Mouse (Mus musculus) retina, postnatal 7 days (tissue): ENCODE measurements at regions not wholly inside any gene's neighbourhood (a gene's known extent, or its start where the extent isn't known, plus 50 kb on each side); places are given as distances from the start of the nearest gene placed in this dataset.

Experiments used
- DNase-seq: peaks from one replicate; pipeline ENCODE4 v3.0.0-alpha.2; 2012; ENCODE audit warnings: low read depth, low spot score

- DNase-seq, result no peak
These were observed 436.4 kb downstream of the Tns3 start for GRCm38 (mm10) chr11:8227772-8228425.

GRCm38 (mm10) chr11:8224366-8224765 lies 440.0 kb downstream of the Tns3 start:
- no peak for DNase-seq

- DNase-seq, result no peak
These were observed 443.7 kb downstream of the Tns3 start for GRCm38 (mm10) chr11:8220618-8221017.

DNA sequence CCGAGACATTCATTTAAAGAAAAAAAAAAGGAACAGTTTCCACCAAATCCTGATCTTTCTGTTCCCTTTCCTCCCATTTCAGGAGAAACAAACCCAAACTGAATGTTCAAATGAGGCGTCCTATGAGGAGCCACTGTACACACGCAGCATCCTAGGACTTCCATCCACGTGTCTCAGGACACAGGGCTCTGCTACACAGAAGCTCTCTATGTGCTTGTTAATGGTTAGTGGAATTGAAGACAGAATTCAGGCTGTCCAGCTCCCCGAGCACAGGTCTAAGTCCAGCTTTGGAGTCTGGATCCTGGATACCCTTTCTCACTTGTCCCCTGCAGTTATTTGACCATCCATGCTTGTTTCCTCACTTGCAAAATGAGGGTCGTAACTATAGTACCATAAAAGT lies 444.4 kb downstream of the Tns3 start:
- no peak for DNase-seq

DNA sequence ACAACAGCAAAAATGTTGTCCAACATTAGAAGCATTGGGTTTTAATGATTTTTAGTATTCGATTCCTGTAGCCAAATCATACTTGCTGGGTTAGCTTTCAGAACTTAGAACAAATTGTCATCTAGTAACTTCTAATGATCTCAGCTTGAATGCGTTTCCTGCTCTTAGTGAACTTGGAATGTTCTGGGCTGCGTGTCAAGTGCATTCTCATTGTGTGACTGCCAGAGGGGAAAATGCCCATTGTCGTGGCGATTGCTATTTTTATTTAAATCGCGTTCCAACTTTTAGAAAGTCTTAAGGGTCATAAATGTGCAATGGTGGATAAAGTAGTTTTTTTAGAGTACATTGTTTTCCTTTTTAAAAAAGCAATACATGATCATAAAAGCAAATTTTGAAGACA lies 448.7 kb downstream of the Tns3 start:
- no peak for DNase-seq

DNA sequence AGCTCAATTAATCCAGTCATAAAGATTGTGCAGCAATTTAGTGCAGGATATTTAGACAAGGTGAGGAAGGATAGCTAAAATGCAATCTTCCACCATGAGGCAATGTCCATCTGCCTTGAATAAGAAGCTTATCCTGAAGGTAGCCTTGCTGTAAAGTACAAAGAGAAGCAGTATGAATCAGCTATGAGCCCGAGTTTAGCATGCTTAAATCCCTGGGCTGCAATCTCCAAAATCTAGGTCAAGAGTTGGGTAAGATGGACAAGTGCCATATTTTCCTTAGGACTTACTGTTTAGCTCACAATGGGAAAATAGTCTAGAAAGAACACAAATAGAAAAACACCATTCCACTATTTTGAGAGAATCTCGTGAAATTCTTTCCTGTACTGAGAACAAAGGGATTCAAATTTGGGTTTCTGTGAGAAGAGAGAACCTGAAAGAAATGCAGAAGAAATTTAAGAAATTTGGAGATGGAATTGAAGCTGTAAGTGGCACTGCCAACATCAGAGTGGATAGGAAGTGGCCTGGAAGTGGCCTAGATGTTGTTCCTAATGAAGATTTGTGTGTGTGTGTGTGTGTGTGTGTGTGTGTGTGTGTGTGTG lies 449.9 kb downstream of the Tns3 start:
- no peak for DNase-seq

- no peak for DNase-seq
These were observed 451.2 kb downstream of the Tns3 start for GRCm38 (mm10) chr11:8213130-8213529.

- DNase-seq, result no peak
These were observed 451.6 kb downstream of the Tns3 start for GRCm38 (mm10) chr11:8212714-8213113.

- no peak for DNase-seq
These were observed 455.3 kb downstream of the Tns3 start for GRCm38 (mm10) chr11:8209041-8209440.

GRCm38 (mm10) chr11:8199293-8199692 lies 465.0 kb downstream of the Tns3 start:
- DNase-seq, result no peak
